Mouse (Mus musculus) c-Kit-positive CD71-positive TER-119-positive erythroid progenitor cells, embryonic 14.5 days (primary cell): ENCODE measurements around the gene Map1s.
A peak's percentile ranks its signal among the peaks of the same experiment; 100 is the strongest.

Experiments used
- DNase-seq: peaks from one replicate; pipeline ENCODE4 v3.0.0-alpha.2; 2013; ENCODE audit warnings: low spot score

Map1s gene

GRCm38 (mm10) chr8:70905831-70906736 lies at the start of gene Map1s:
Gene Map1s (plus strand): TSS chr8:70905932.
- no peak for DNase-seq

DNA sequence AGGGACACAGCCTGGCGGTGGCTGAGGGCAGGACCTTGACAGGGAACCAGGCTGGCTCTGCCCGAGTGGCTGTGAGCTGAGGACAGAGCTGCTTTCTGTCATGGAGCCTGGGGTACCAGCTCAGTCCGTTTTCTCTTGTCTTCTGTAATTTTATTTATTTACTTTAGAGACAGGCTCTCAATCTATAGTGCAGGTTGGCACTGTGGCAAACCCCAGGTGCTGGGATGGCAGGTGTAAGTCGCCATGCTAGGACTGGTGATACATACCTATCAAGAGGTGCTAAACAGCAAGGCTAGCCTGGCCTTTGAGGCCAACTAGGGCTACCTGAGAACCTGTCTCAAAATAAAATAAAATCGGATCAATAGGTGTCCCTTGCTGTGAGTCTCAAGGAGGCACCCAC lies 49.7 kb upstream of the Map1s start:
- DNase-seq: no peak

GRCm38 (mm10) chr8:70856541-70857197 lies 49.1 kb upstream of the Map1s start:
- DNase-seq: no peak

GRCm38 (mm10) chr8:70857516-70857915 lies 48.2 kb upstream of the Map1s start:
- no peak for DNase-seq

- DNase-seq: no peak
These were observed 42.7 kb upstream of the Map1s start, which contains the start of gene Kcnn1 for GRCm38 (mm10) chr8:70862824-70863641. Gene Kcnn1 (minus strand): TSS chr8:70863258.

DNA sequence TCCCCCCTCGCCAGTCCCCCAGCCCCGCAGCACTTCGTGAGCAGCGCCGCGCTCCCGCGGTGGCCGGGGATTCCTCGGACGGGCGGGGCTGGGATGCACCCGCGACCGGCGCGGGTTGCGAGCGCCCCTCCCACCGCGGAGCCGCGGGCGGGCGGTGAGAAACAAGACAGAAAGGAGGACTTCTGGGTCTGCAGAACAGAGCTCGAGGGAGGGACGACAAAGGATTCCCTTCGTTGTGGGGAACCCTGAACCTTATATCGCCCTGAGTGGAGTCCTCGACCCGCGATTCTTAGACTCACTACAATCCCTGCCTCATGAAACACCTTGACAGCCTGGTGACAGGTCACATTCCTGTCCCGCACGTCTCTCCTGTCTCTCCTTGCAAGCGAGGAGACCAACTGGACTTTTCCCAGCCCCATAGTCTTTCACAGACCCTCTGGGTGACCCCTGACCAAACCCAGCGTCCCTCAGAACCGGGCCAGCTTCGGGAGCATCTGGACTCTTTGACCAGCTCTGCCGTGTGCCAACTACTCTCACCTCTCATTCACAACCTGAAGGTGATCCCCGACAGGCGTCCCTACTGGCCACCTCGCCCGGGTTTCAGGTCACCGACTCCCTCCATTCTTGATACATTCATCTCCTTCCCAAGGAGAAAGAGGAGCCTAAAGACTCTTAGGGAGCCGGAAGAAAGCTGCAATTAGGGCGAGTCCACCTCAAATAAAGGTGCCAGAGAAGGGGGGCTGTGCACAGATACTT lies 41.6 kb upstream of the Map1s start:
- no peak for DNase-seq

- no peak for DNase-seq
These were observed 41.0 kb upstream of the Map1s start for GRCm38 (mm10) chr8:70864712-70865221.

GRCm38 (mm10) chr8:70865350-70866000 lies 40.3 kb upstream of the Map1s start:
- peak; percentile 99 for DNase-seq

DNA sequence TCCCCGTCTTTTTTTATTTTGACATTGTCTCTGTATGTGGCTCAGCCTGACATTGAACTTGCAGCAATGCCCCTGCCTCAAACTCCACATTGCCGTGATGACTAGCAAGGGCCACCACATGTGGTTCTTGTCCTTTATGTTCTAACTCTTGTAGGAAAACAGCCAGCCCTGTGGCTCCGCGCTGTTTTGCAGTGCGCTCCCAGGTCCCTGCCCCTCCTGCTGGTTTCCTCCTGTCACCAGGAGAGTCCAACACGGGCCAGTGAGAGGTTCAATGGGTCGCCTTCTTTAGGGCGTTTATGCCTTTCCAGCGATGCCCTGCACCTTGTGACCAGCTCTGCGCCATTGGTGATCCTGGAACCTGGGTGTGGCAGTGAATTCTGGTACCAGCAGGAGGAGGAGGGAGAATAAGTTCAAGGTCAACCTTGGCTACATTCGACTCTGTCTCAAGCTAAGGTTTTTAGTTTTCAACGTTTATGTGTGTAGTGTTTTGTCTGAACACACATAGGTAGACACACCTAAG lies 39.7 kb upstream of the Map1s start:
- DNase-seq: no peak

DNA sequence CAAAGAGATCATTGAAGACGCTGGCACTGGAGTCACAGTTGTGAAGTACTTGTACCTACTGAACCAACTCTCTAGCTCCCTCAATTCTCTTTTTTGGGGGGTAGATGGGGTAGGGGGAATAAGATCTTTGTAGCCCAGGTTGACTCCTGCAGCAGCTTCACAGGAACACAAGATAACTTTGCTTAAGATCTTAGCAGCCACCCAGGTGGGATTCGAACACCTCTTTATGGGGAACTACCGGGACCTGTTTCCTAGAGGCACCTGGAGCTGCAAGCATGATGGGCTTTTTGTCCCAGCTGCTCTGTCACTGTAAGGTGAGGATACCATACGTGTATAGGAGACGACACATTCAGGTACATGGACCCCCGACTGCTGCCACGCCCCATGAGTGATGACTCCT lies 39.2 kb upstream of the Map1s start:
- no peak for DNase-seq

- peak; percentile 74 for DNase-seq
These were observed 37.1 kb upstream of the Map1s start for GRCm38 (mm10) chr8:70868559-70869198.

- no peak for DNase-seq
These were observed 36.5 kb upstream of the Map1s start for GRCm38 (mm10) chr8:70869199-70869571.

- DNase-seq: peak; percentile 68
These were observed 36.1 kb upstream of the Map1s start for GRCm38 (mm10) chr8:70869601-70870041.

DNA sequence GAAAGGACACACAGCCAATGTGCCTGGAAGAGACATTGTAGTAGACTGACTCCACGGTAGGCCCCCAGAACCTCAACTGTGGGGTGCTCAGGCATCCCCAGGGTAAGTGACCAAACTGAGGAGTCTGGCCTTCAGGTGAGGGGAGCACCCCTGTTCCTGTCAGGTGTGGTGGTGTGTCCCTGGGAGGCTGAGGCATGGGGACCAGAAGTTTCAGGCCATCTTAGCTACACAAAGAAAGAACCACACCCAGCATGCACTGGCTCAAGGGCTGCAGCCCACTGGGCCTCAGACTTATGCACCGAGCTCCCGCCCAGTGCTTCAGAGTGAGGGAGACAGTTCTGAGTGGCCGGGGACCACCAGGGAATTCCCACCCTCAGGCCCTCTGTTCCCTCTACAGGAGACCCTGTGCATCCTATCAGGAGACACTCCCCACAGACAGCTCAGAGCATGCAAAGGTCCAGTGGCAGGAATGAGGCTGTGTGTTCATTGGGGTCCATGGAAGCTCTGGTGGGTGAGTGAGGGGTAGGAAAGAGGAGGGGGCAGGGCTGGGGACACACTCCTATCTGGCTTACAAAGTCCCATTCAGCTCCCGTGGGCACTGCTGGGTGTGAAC lies 34.4 kb upstream of the Map1s start:
- no peak for DNase-seq

GRCm38 (mm10) chr8:70872643-70873363 lies 32.9 kb upstream of the Map1s start:
- no peak for DNase-seq

DNA sequence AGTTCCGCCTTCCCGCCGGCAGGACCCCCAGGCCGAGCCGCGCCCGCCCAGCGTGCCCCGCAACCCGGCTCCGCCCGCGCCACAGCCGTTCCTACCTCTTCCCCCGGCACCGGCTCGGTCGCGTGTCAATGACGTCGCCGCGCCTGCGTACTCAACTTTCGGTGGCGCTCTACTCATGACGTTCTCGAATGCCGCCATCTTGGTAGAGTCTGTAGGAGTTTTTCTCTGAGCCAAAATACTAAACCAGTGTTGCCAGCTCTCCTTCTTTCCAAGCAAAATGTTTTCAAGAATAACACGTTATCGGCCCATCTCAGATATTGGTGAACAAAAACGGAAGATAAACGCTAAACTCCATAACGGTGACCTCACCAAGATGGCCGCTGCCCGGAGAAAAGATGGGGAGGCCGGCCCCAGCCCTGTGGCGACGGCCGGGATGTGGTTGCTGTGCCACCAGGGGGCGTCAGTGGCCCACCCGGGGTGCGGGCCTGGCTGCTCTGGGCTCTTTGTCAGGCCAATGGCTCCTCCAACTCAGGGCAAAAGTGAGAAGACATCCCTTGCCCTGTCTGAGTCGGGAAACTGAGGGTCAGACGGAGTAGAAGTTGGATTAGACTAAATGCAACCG lies 32.3 kb upstream of the Map1s start, which contains the start of gene Ccdc124:
Gene Ccdc124 (minus strand): TSS at position 572 of the 622 bp plus-strand sequence.
- DNase-seq: peak; percentile 95

DNA sequence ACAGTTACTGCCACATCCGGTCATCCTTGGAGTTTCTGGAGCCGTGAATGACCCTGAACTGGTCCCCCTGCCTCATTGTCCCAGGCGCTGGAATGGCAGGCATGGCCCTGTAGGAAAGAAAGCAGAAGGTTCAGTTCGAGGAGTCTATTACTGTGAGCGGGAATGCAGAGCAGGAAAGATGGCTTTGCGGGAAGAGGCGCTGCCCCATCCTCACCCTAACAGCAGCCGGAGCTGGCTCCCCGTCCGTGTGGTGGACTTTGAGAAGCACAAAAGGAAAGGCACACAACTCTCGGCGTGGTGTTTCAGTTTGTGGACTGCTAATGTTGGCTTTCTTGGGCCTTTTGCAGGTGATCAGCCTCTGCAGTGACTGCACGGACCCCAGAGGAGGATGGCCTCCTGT lies 31.3 kb upstream of the Map1s start:
- DNase-seq: no peak

GRCm38 (mm10) chr8:70876382-70876781 lies 29.4 kb upstream of the Map1s start:
- DNase-seq: no peak
